Mouse (Mus musculus) bone marrow, adult 2 months (tissue): ENCODE results near the gene Cib1. TPM values are rescaled to one million over a fixed set of nuclear protein-coding genes. Genes with fewer than 3 reads are reported as not detected.

Experiments
- H3K27ac ChIP-seq: fragments of 200-500 bp; 2 replicates; pipeline ENCODE4 v1.5.1; 2012; ENCODE audit warnings: low read depth, mild to moderate bottlenecking, control low read depth, inconsistent platforms, low read length; ENCODE audit not compliant: control insufficient read depth, poor library complexity, insufficient read depth
- H3K4me1 ChIP-seq: fragments of 200-500 bp; 2 replicates; pipeline ENCODE4 v1.6.1; 2011; ENCODE audit warnings: low read length; ENCODE audit not compliant: control insufficient read depth, insufficient read depth
- H3K4me3 ChIP-seq: fragments of 200-500 bp; replicated peaks from 2 replicates; pipeline ENCODE3; 2011; ENCODE audit warnings: mild to moderate bottlenecking, low read depth, low read length, control low read depth; ENCODE audit not compliant: control insufficient read depth
- CTCF ChIP-seq: fragments of 200-500 bp; IDR thresholded peaks from 2 replicates; pipeline ENCODE4 v1.5.1; 2011; ENCODE audit warnings: low read length, control low read depth; ENCODE audit not compliant: control insufficient read depth, insufficient read depth
- POLR2A ChIP-seq: fragments of 200-500 bp; IDR thresholded peaks from 2 replicates; pipeline ENCODE4 v1.6.1; 2011; ENCODE audit warnings: low read depth, mild to moderate bottlenecking, control low read depth, low read length, borderline replicate concordance; ENCODE audit not compliant: control insufficient read depth
- WGBS: fragments of 180-500 bp; shearing (Covaris S2); methylation state at CpG from one replicate; pipeline ENCODE4 v1.1.7; 2018; 5-methylcytosine and 5-hydroxymethylcytosine counted together
- polyA plus RNA-seq: library from polyadenylated mRNA; stranded (reverse); fragments of >200 nt; gene quantifications from 2 replicates; pipeline ENCODE4 v1.2.4, GENCODE M21; 2011; ENCODE audit warnings: low replicate concordance; ENCODE audit not compliant: missing spikeins, insufficient read depth, insufficient read length

Gene Cib1
- polyA plus RNA-seq: 81.7 and 82.5 TPM in 2 replicates

DNA sequence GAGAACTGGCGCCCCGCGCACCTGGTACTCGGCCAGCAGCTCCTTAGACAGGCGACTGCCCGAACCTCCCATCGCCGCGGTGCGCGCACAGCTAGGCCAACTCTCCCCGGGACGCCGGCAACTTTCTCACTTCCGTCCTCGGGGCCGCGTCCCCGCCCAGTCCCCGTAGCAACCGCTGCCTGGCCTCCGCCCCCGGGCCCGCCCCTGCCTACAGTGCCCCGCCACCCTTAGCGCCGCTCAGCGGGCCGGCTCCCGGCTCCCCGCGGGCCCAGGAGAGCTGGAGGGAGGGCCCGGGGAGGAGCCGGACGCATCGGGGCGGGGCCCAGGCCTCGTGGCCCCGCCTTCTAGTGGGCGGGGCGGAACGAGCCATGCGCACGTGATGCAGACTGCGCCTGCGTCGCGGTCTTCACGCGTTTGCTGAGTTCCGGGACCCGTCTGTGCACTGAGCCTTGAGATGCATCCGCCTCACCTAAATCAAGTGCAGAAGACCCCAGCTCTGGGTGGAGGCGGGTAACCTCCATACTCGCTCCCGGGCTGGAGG is at the start of gene Cib1, which contains the start of gene Gdpgp1:
Gene Cib1, minus strand, starts transcription at position 325 of the 541 bp plus-strand sequence.
Gene Gdpgp1, plus strand, starts transcription at position 377 of the 541 bp plus-strand sequence.
- peak within 1 kb of the TSS; percentile 96 for H3K4me3 ChIP-seq
- H3K4me1 ChIP-seq: peaks cover 1% of the 10 kb centered on the region; the same call in 1 of the 2 replicates
- TF ChIP-seq CTCF: no peak
- peak; percentile 74; the same call in 1 of the 2 replicates for TF ChIP-seq POLR2A
- WGBS: under 1% methylated on average over 56 of the region's 56 CpGs
- H3K27ac ChIP-seq: peak within 1 kb of the TSS; percentile 89

DNA sequence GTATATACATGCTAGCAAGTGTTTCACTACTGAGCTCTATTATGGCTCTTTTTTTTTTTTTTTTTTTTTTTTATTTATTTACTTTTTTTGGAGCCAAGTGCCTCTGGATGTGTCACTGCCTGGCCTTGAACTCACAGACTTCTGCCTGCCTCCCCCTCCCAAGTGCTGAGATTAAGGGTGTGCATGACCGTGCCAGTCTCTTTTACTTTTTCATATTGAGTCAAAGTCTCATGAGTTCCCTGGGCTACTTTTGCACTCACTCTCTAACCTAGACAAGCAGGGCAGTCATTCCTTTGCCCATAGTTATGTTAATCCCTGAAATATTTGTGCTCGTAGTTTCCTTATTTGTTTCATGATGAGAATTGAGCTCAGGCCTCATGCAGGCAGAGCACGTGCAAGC is 49.0 kb upstream of the Cib1 start:
- Histone ChIP-seq H3K4me1 (no peaks in the 10 kb centered on the region), H3K4me3 (no peak overlapping the region), H3K27ac (no peak overlapping the region)
- 75% methylated on average over 3 of the region's 3 CpGs for WGBS
- no peak for TF ChIP-seq CTCF
- TF ChIP-seq POLR2A: no peak

- TF ChIP-seq CTCF (no peak), POLR2A (no peak)
- H3K27ac ChIP-seq: no peak overlapping the region
- WGBS: 87% methylated on average over 2 of the region's 2 CpGs
- no peak overlapping the region for H3K4me3 ChIP-seq
- H3K4me1 ChIP-seq: no peaks in the 10 kb centered on the region
These were observed 48.4 kb upstream of the Cib1 start for GRCm38 (mm10) chr7:80280998-80281397.

- WGBS: 88% methylated on average over 10 of the region's 10 CpGs
- TF ChIP-seq CTCF (no peak), POLR2A (no peak)
- Histone ChIP-seq H3K4me3 (no peak overlapping the region), H3K27ac (no peak overlapping the region), H3K4me1 (no peaks in the 10 kb centered on the region)
These were observed 47.4 kb upstream of the Cib1 start for GRCm38 (mm10) chr7:80280032-80280431.

- TF ChIP-seq CTCF: no peak
- TF ChIP-seq POLR2A: no peak
- H3K4me1 ChIP-seq: no peaks in the 10 kb centered on the region
- H3K4me3 ChIP-seq: no peak overlapping the region
- H3K27ac ChIP-seq: no peak overlapping the region
- WGBS: 81% methylated on average over 4 of the region's 4 CpGs
These were observed 43.8 kb upstream of the Cib1 start for GRCm38 (mm10) chr7:80276374-80276773.

GRCm38 (mm10) chr7:80273456-80273855 is 40.8 kb upstream of the Cib1 start:
- no peak overlapping the region for H3K27ac ChIP-seq
- WGBS: 89% methylated on average over 2 of the region's 2 CpGs
- TF ChIP-seq CTCF: no peak
- no peak for TF ChIP-seq POLR2A
- H3K4me3 ChIP-seq: no peak overlapping the region
- H3K4me1 ChIP-seq: no peaks in the 10 kb centered on the region; the same call in 1 of the 2 replicates

GRCm38 (mm10) chr7:80269751-80270255 is 37.2 kb upstream of the Cib1 start:
- H3K4me1 ChIP-seq: no peaks in the 10 kb centered on the region; the same call in 1 of the 2 replicates
- WGBS: under 1% methylated on average over 23 of the region's 23 CpGs
- TF ChIP-seq POLR2A: 0 out of 2 replicates have a peak, but pooled peaks have one; percentile 3
- TF ChIP-seq CTCF: no peak
- H3K4me3 ChIP-seq: peak overlapping the region; percentile 75
- peak overlapping the region; percentile 37; the same call in 1 of the 2 replicates for H3K27ac ChIP-seq

DNA sequence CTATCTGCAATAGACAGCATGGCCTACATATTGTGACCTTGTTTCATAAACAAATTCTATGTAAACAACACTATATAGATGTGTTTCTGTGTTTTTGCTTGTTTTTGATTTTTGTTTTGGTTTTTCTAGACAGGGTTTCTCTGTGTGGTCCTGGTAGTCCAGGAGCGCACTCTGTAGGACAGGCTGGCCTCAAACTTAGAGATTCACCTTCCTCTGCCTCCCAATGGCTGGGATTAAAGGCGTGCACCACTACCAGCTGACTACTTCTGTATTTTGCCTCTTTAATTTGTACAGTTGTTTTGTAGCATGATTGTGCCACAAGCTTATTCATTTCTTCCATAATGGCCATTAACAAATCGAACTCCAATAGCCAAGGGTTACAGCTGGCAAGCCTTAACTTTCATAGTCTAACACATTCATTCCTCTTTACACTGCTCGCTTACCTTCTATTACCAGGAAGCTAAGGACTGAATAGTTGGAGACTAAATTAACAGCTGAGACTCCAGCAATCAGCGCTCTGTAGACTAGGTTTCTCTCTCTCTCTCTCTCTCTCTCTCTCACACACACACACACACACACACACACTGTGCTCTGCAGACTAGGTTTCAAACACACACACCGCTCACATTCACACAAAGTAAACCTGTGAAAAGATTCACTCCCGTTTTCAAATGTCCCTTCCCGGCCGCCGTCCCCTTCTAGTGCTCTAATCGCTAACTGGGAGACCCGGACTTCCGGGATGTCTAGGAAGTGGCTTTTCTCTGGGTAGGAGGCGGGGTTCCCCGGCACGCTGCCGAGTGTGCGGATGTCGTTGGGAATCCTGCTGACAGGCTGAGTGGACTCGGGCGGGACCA is 36.5 kb upstream of the Cib1 start, which contains the start of gene Vps33b:
Gene Vps33b, plus strand, starts transcription at position 753 of the 854 bp plus-strand sequence.
- Histone ChIP-seq H3K27ac (peak within 1 kb of the TSS; percentile 37; the same call in 1 of the 2 replicates), H3K4me3 (peak within 1 kb of the TSS; percentile 75), H3K4me1 (no peaks in the 10 kb centered on the region; the same call in 1 of the 2 replicates)
- TF ChIP-seq CTCF (no peak), POLR2A (peak; percentile 64; the same call in 1 of the 2 replicates)
- 3% methylated on average over 21 of the region's 21 CpGs for WGBS
